Mouse (Mus musculus) kidney, postnatal 25 days (tissue): ENCODE results near the gene Magi2.
"Not testable (repeated sequence)": the region's sequence is repeated elsewhere in the genome, so short reads cannot be mapped to it uniquely, and the experiment has no call there.

ENCODE experiments used
- DNase-seq, 2 experiments: peaks; one replicate each; pipeline ENCODE4 v3.0.0; 2021; ENCODE audit warnings: mixed read lengths in 2 of 2

Magi2 gene

GRCm38 (mm10) chr5:20257419-20257818 is 1030.6 kb downstream of the Magi2 start:
- no peak for DNase-seq

- no peak for DNase-seq
Observed at GRCm38 (mm10) chr5:20259719-20260118, 1032.9 kb downstream of the Magi2 start.

- DNase-seq = not testable (repeated sequence)
Observed at GRCm38 (mm10) chr5:20272680-20273079, 1045.8 kb downstream of the Magi2 start.

GRCm38 (mm10) chr5:20275632-20276031 is 1048.8 kb downstream of the Magi2 start:
- DNase-seq = no peak

GRCm38 (mm10) chr5:20285080-20285840 is 1058.4 kb downstream of the Magi2 start:
- DNase-seq = no peak

GRCm38 (mm10) chr5:20294521-20294920 is 1067.7 kb downstream of the Magi2 start:
- DNase-seq = peak in 1 of 2 experiments; percentile 11

GRCm38 (mm10) chr5:20299816-20300215 is 1073.0 kb downstream of the Magi2 start:
- no peak for DNase-seq

GRCm38 (mm10) chr5:20303056-20303965 is 1076.5 kb downstream of the Magi2 start:
- no peak for DNase-seq

GRCm38 (mm10) chr5:20320970-20321369 is 1094.1 kb downstream of the Magi2 start:
- peak; percentile 16 to 59 for DNase-seq

- no peak for DNase-seq
Observed at GRCm38 (mm10) chr5:20325290-20325689, 1098.5 kb downstream of the Magi2 start.

GRCm38 (mm10) chr5:20328901-20329300 is 1102.1 kb downstream of the Magi2 start:
- no peak for DNase-seq

- DNase-seq = no peak
Observed at GRCm38 (mm10) chr5:20330025-20330424, 1103.2 kb downstream of the Magi2 start.

- no peak for DNase-seq
Observed at GRCm38 (mm10) chr5:20332574-20332973, 1105.7 kb downstream of the Magi2 start.

- no peak for DNase-seq
Observed at GRCm38 (mm10) chr5:20334549-20334948, 1107.7 kb downstream of the Magi2 start.

- no peak for DNase-seq
Observed at GRCm38 (mm10) chr5:20352941-20353340, 1126.1 kb downstream of the Magi2 start.

- no peak for DNase-seq
Observed at GRCm38 (mm10) chr5:20358437-20358836, 1131.6 kb downstream of the Magi2 start.

GRCm38 (mm10) chr5:20359021-20359420 is 1132.2 kb downstream of the Magi2 start:
- DNase-seq = no peak

- no peak for DNase-seq
Observed at GRCm38 (mm10) chr5:20362154-20362553, 1135.3 kb downstream of the Magi2 start.

GRCm38 (mm10) chr5:20363216-20363615 is 1136.4 kb downstream of the Magi2 start:
- DNase-seq = no peak

GRCm38 (mm10) chr5:20373586-20373985 is 1146.8 kb downstream of the Magi2 start:
- no peak for DNase-seq

GRCm38 (mm10) chr5:20378071-20378800 is 1151.4 kb downstream of the Magi2 start:
- no peak for DNase-seq

GRCm38 (mm10) chr5:20404533-20404932 is 1177.7 kb downstream of the Magi2 start:
- DNase-seq = no peak

- no peak for DNase-seq
Observed at GRCm38 (mm10) chr5:20406626-20407025, 1179.8 kb downstream of the Magi2 start.
